Mouse (Mus musculus) spleen, adult 2 months (tissue): ENCODE results near the gene Togaram2. TPM values are rescaled to one million over a fixed set of nuclear protein-coding genes. Genes with fewer than 3 reads are reported as not detected.

ENCODE experiments used
- DNase-seq, 2 experiments: peaks; one replicate each; pipeline versions ENCODE4 v3.0.0 to v3.0.0-alpha.2; 2012 to 2021; ENCODE audit warnings: low spot score in 2 of 2, low read depth in 1 of 2
- H3K27ac ChIP-seq: fragments of 200-500 bp; 2 replicates; pipeline ENCODE4 v1.5.1; 2012; ENCODE audit warnings: low read length, inconsistent platforms; ENCODE audit not compliant: insufficient read depth
- H3K27me3 ChIP-seq: fragments of 200-500 bp; 2 replicates; pipeline ENCODE4 v1.6.1; 2012; ENCODE audit warnings: mild to moderate bottlenecking, moderate library complexity, low read length, inconsistent platforms; ENCODE audit not compliant: control insufficient read depth, insufficient read depth
- H3K36me3 ChIP-seq: fragments of 200-500 bp; 2 replicates; pipeline ENCODE4 v1.6.1; 2012; ENCODE audit warnings: mild to moderate bottlenecking, low read length, inconsistent platforms; ENCODE audit not compliant: control insufficient read depth, insufficient read depth
- H3K4me1 ChIP-seq: fragments of 200-500 bp; 2 replicates; pipeline ENCODE4 v1.6.1; 2011; ENCODE audit warnings: inconsistent platforms; ENCODE audit not compliant: control insufficient read depth, insufficient read depth, insufficient read length
- H3K4me3 ChIP-seq: fragments of 200-500 bp; 2 replicates; pipeline ENCODE4 v1.5.1; 2011; ENCODE audit warnings: mild to moderate bottlenecking, inconsistent platforms; ENCODE audit not compliant: insufficient read depth, insufficient read length; ENCODE audit errors: extremely low read depth
- CTCF ChIP-seq: fragments of 200-500 bp; IDR thresholded peaks from 2 replicates; pipeline ENCODE4 v1.5.1; 2011; ENCODE audit warnings: mild to moderate bottlenecking, inconsistent platforms; ENCODE audit not compliant: insufficient read depth, insufficient read length, insufficient replicate concordance; ENCODE audit errors: extremely low read depth
- POLR2A ChIP-seq: fragments of 200-500 bp; IDR thresholded peaks from 2 replicates; pipeline ENCODE4 v1.6.1; 2011; ENCODE audit warnings: low read depth, low read length, inconsistent platforms
- WGBS: fragments of 180-500 bp; shearing (Covaris S2); methylation state at CpG from one replicate; pipeline ENCODE4 v1.1.7; 2018; 5-methylcytosine and 5-hydroxymethylcytosine counted together
- polyA plus RNA-seq: library from polyadenylated mRNA; depleted of rRNA; stranded (reverse); fragments of >200 nt; gene quantifications from 2 replicates; pipeline ENCODE4 v1.2.3, GENCODE M21; 2012

Gene Togaram2
- polyA plus RNA-seq, 1 experiment = 0.04 TPM

- peak; percentile 34 to 42 for DNase-seq
- Histone ChIP-seq H3K4me1 (no peaks in the 10 kb centered on the region), H3K4me3 (peak overlapping the region; percentile 47), H3K27me3 (no peaks in the 10 kb centered on the region), H3K36me3 (peaks cover 4% of the 10 kb centered on the region; the same call in 1 of the 2 replicates), H3K27ac (no peak overlapping the region)
- TF ChIP-seq POLR2A (no peak), CTCF (peak; percentile 82; the same call in 1 of the 2 replicates)
- WGBS = 9% methylated on average over 21 of the region's 21 CpGs
These were observed 10.3 kb upstream of the Togaram2 start for GRCm38 (mm10) chr17:71662751-71663250.

GRCm38 (mm10) chr17:71663491-71663890 is 9.6 kb upstream of the Togaram2 start:
- Histone ChIP-seq H3K27ac (no peak overlapping the region), H3K27me3 (no peaks in the 10 kb centered on the region), H3K36me3 (peaks cover 3% of the 10 kb centered on the region; the same call in 1 of the 2 replicates), H3K4me1 (no peaks in the 10 kb centered on the region), H3K4me3 (no peak overlapping the region)
- no peak for TF ChIP-seq CTCF
- no peak for TF ChIP-seq POLR2A
- no peak for DNase-seq
- 40% methylated on average over 6 of the region's 6 CpGs for WGBS

- Histone ChIP-seq H3K36me3 (no peaks in the 10 kb centered on the region; the same call in 1 of the 2 replicates), H3K27me3 (no peaks in the 10 kb centered on the region), H3K4me1 (no peaks in the 10 kb centered on the region), H3K27ac (no peak overlapping the region), H3K4me3 (no peak overlapping the region)
- 15% methylated on average over 1 of the region's 1 CpGs for WGBS
- TF ChIP-seq CTCF (no peak), POLR2A (no peak)
- no peak for DNase-seq
These were observed 8.9 kb upstream of the Togaram2 start for GRCm38 (mm10) chr17:71664172-71664571.

- H3K36me3 ChIP-seq = no peaks in the 10 kb centered on the region
- WGBS = 92% methylated on average over 4 of the region's 4 CpGs
- no peak overlapping the region for H3K27ac ChIP-seq
- no peaks in the 10 kb centered on the region for H3K27me3 ChIP-seq
- TF ChIP-seq POLR2A (no peak), CTCF (no peak)
- no peak overlapping the region for H3K4me3 ChIP-seq
- no peaks in the 10 kb centered on the region for H3K4me1 ChIP-seq
- DNase-seq = no peak
These were observed 7.9 kb upstream of the Togaram2 start for GRCm38 (mm10) chr17:71665201-71665600.

GRCm38 (mm10) chr17:71669511-71669910 is 3.5 kb upstream of the Togaram2 start:
- no peak for TF ChIP-seq CTCF
- TF ChIP-seq POLR2A = no peak
- WGBS = 38% methylated on average over 5 of the region's 5 CpGs
- Histone ChIP-seq H3K4me1 (no peaks in the 10 kb centered on the region), H3K27me3 (no peaks in the 10 kb centered on the region), H3K36me3 (no peaks in the 10 kb centered on the region), H3K4me3 (no peak overlapping the region), H3K27ac (no peak overlapping the region)
- no peak for DNase-seq

GRCm38 (mm10) chr17:71671840-71672546 is 1.1 kb upstream of the Togaram2 start:
- no peaks in the 10 kb centered on the region for H3K36me3 ChIP-seq
- peak in 1 of 2 experiments; percentile 27 for DNase-seq
- TF ChIP-seq CTCF = peak; percentile 41; the same call in 1 of the 2 replicates
- no peak for TF ChIP-seq POLR2A
- H3K4me1 ChIP-seq = no peaks in the 10 kb centered on the region
- no peak overlapping the region for H3K4me3 ChIP-seq
- no peak overlapping the region for H3K27ac ChIP-seq
- no peaks in the 10 kb centered on the region for H3K27me3 ChIP-seq
- WGBS = 73% methylated on average over 17 of the region's 17 CpGs

- H3K27me3 ChIP-seq = no peaks in the 10 kb centered on the region
- TF ChIP-seq POLR2A (no peak), CTCF (no peak)
- 79% methylated on average over 9 of the region's 9 CpGs for WGBS
- no peak overlapping the region for H3K4me3 ChIP-seq
- H3K4me1 ChIP-seq = no peaks in the 10 kb centered on the region
- no peaks in the 10 kb centered on the region for H3K36me3 ChIP-seq
- no peak for DNase-seq
- H3K27ac ChIP-seq = no peak overlapping the region
These were observed 875 bp downstream of the Togaram2 start for GRCm38 (mm10) chr17:71673936-71674335.
